Mouse (Mus musculus): ENCODE measurements around the gene Celsr2. TPM values are rescaled to one million over a fixed set of nuclear protein-coding genes. Genes with fewer than 3 reads are reported as not detected.

Gene Celsr2
- polyA plus RNA-seq, 1 experiment from 2014 or later = 35.1 TPM

GRCm38 (mm10) chr3:108409656-108410358 is 5.5 kb downstream of the Celsr2 start:
- peak overlapping the region; percentile 53 for H3K4me3 ChIP-seq
- peaks cover 99% of the 10 kb centered on the region for H3K36me3 ChIP-seq (replicated peaks)
- H3K27ac ChIP-seq = peak overlapping the region; percentile 96
- 47% methylated on average over 8 of the region's 8 CpGs for WGBS
- H3K4me1 ChIP-seq = peaks cover 74% of the 10 kb centered on the region
- H3K27me3 ChIP-seq (ENCODE audit: poor library complexity, severe bottlenecking) = peaks cover 4% of the 10 kb centered on the region; the same call in 1 of the 2 replicates
- peaks cover 28% of the 10 kb centered on the region for H3K9me3 ChIP-seq
- DNase-seq (ENCODE audit: extremely low spot score, low spot score) = no peak

GRCm38 (mm10) chr3:108408517-108409008 is 6.8 kb downstream of the Celsr2 start:
- Histone ChIP-seq H3K9me3 (peaks cover 15% of the 10 kb centered on the region), H3K4me1 (peaks cover 79% of the 10 kb centered on the region), H3K27ac (peak overlapping the region; percentile 36; the same call in 1 of the 2 replicates), H3K36me3 (replicated peaks) (peaks cover 99% of the 10 kb centered on the region), H3K27me3 (ENCODE audit: poor library complexity, severe bottlenecking) (no peaks in the 10 kb centered on the region), H3K4me3 (no peak overlapping the region)
- 90% methylated on average over 8 of the region's 8 CpGs for WGBS
- no peak for DNase-seq (ENCODE audit: extremely low spot score, low spot score)

- no peak for DNase-seq (ENCODE audit: extremely low spot score, low spot score)
- Histone ChIP-seq H3K27ac (peak overlapping the region; percentile 84), H3K9me3 (no peaks in the 10 kb centered on the region), H3K4me3 (no peak overlapping the region; the same call in 1 of the 2 replicates), H3K27me3 (ENCODE audit: poor library complexity, severe bottlenecking) (no peaks in the 10 kb centered on the region), H3K4me1 (peaks cover 83% of the 10 kb centered on the region), H3K36me3 (replicated peaks) (peaks cover 99% of the 10 kb centered on the region)
- 92% methylated on average over 24 of the region's 24 CpGs for WGBS
Observed at GRCm38 (mm10) chr3:108406306-108406885, 9.0 kb downstream of the Celsr2 start.

GRCm38 (mm10) chr3:108405536-108406305 is 9.6 kb downstream of the Celsr2 start:
- H3K36me3 ChIP-seq (replicated peaks) = peaks cover 100% of the 10 kb centered on the region
- no peaks in the 10 kb centered on the region for H3K9me3 ChIP-seq
- H3K27me3 ChIP-seq (ENCODE audit: poor library complexity, severe bottlenecking) = no peaks in the 10 kb centered on the region
- no peak for DNase-seq (ENCODE audit: extremely low spot score, low spot score)
- H3K4me1 ChIP-seq = peaks cover 76% of the 10 kb centered on the region
- WGBS = 38% methylated on average over 14 of the region's 14 CpGs
- peak overlapping the region; percentile 30; the same call in 1 of the 2 replicates for H3K4me3 ChIP-seq
- H3K27ac ChIP-seq = peak overlapping the region; percentile 84

GRCm38 (mm10) chr3:108402528-108402920 is 12.8 kb downstream of the Celsr2 start:
- Histone ChIP-seq H3K27me3 (ENCODE audit: poor library complexity, severe bottlenecking) (no peaks in the 10 kb centered on the region), H3K4me3 (no peak overlapping the region)
- WGBS = 91% methylated on average over 15 of the region's 15 CpGs

GRCm38 (mm10) chr3:108401692-108402527 is 13.4 kb downstream of the Celsr2 start:
- peak; percentile 83 for DNase-seq (ENCODE audit: extremely low spot score, low spot score)
- WGBS = 39% methylated on average over 22 of the region's 22 CpGs
- peak overlapping the region; percentile 13; the same call in 1 of the 2 replicates for H3K4me3 ChIP-seq
- peaks cover 52% of the 10 kb centered on the region for H3K4me1 ChIP-seq
- H3K36me3 ChIP-seq (replicated peaks) = peaks cover 100% of the 10 kb centered on the region
- peak overlapping the region; percentile 62 for H3K27ac ChIP-seq
- H3K9me3 ChIP-seq = no peaks in the 10 kb centered on the region
- no peaks in the 10 kb centered on the region for H3K27me3 ChIP-seq (ENCODE audit: poor library complexity, severe bottlenecking)

More at GRCm38 (mm10) chr3:108402528-108402920, 12.8 kb downstream of the Celsr2 start:
- Histone ChIP-seq H3K36me3 (replicated peaks) (peaks cover 100% of the 10 kb centered on the region), H3K4me1 (peaks cover 54% of the 10 kb centered on the region), H3K9me3 (no peaks in the 10 kb centered on the region), H3K27ac (peak overlapping the region; percentile 62; the same call in 1 of the 2 replicates)
- no peak for DNase-seq (ENCODE audit: extremely low spot score, low spot score)

- WGBS = 87% methylated on average over 5 of the region's 5 CpGs
- no peak for DNase-seq (ENCODE audit: extremely low spot score, low spot score)
- peaks cover 37% of the 10 kb centered on the region for H3K4me1 ChIP-seq
- H3K27me3 ChIP-seq (ENCODE audit: poor library complexity, severe bottlenecking) = no peaks in the 10 kb centered on the region
- H3K4me3 ChIP-seq = no peak overlapping the region
- no peaks in the 10 kb centered on the region for H3K9me3 ChIP-seq
- no peak overlapping the region for H3K27ac ChIP-seq
- peaks cover 100% of the 10 kb centered on the region for H3K36me3 ChIP-seq (replicated peaks)
Observed at GRCm38 (mm10) chr3:108400442-108400841, 14.9 kb downstream of the Celsr2 start.

- Histone ChIP-seq H3K9me3 (no peaks in the 10 kb centered on the region), H3K27ac (no peak overlapping the region), H3K36me3 (replicated peaks) (peaks cover 100% of the 10 kb centered on the region), H3K4me3 (no peak overlapping the region), H3K27me3 (ENCODE audit: poor library complexity, severe bottlenecking) (no peaks in the 10 kb centered on the region), H3K4me1 (peaks cover 19% of the 10 kb centered on the region)
- WGBS = 95% methylated on average over 9 of the region's 9 CpGs
- DNase-seq (ENCODE audit: extremely low spot score, low spot score) = no peak
Observed at GRCm38 (mm10) chr3:108398281-108398680, 17.1 kb downstream of the Celsr2 start.

GRCm38 (mm10) chr3:108392793-108393192 is 22.6 kb downstream of the Celsr2 start:
- Histone ChIP-seq H3K27me3 (ENCODE audit: poor library complexity, severe bottlenecking) (no peaks in the 10 kb centered on the region), H3K27ac (peak overlapping the region; percentile 48; the same call in 1 of the 2 replicates), H3K4me3 (peak overlapping the region; percentile 3; the same call in 1 of the 2 replicates), H3K4me1 (peaks cover 31% of the 10 kb centered on the region), H3K9me3 (no peaks in the 10 kb centered on the region), H3K36me3 (replicated peaks) (peaks cover 84% of the 10 kb centered on the region)
- 50% methylated on average over 15 of the region's 15 CpGs for WGBS
- DNase-seq (ENCODE audit: extremely low spot score, low spot score) = no peak

GRCm38 (mm10) chr3:108392299-108392698 is 23.1 kb downstream of the Celsr2 start:
- peak overlapping the region; percentile 48; the same call in 1 of the 2 replicates for H3K27ac ChIP-seq
- 0 out of 2 replicates have a peak overlapping the region, but pooled peaks have one; percentile 3 for H3K4me3 ChIP-seq
- peaks cover 84% of the 10 kb centered on the region for H3K36me3 ChIP-seq (replicated peaks)
- no peaks in the 10 kb centered on the region for H3K9me3 ChIP-seq
- WGBS = 19% methylated on average over 10 of the region's 10 CpGs
- no peaks in the 10 kb centered on the region for H3K27me3 ChIP-seq (ENCODE audit: poor library complexity, severe bottlenecking)
- H3K4me1 ChIP-seq = peaks cover 36% of the 10 kb centered on the region
- DNase-seq (ENCODE audit: extremely low spot score, low spot score) = no peak

- H3K4me1 ChIP-seq = peaks cover 55% of the 10 kb centered on the region
- no peaks in the 10 kb centered on the region for H3K27me3 ChIP-seq (ENCODE audit: poor library complexity, severe bottlenecking)
- no peaks in the 10 kb centered on the region for H3K9me3 ChIP-seq
- peak; percentile 96 for DNase-seq (ENCODE audit: extremely low spot score, low spot score)
- H3K4me3 ChIP-seq = peak overlapping the region; percentile 3; the same call in 1 of the 2 replicates
- peak overlapping the region; percentile 72 for H3K27ac ChIP-seq
- peaks cover 77% of the 10 kb centered on the region for H3K36me3 ChIP-seq (replicated peaks)
- WGBS = 2% methylated on average over 5 of the region's 5 CpGs
Observed at GRCm38 (mm10) chr3:108389111-108389545, 26.2 kb downstream of the Celsr2 start.
